Mouse (Mus musculus): ENCODE results near the gene Cspg4. TPM values are rescaled to one million over a fixed set of nuclear protein-coding genes. Genes with fewer than 3 reads are reported as not detected.

The Cspg4 gene
- polyA plus RNA-seq, 1 experiment from 2014 or later: 0.08 TPM

GRCm38 (mm10) chr9:56862863-56863262 lies 2.0 kb upstream of the Cspg4 start:
- in situ Hi-C loops (cut with MboI; ENCODE audit: low pct_unique_long_range_greater_than_20kb): no loop called here
- no peak for TF ChIP-seq CTCF (IDR thresholded peaks at IDR 0.05)
- ChIA-PET POLR2A (no interaction called here), CTCF (interaction anchor here (1.0 to 2.3 kb wide), 3 partner anchors 10 to 20 kb away, joined by 3 to 5 read pairs (median 4); no protein-coding TSS in a partner anchor)
- peak; percentile 75 for DNase-seq (ENCODE audit: low read depth, low spot score)
- no peaks in the 10 kb centered on the region for H3K27me3 ChIP-seq
- ATAC-seq: peak; percentile 14

GRCm38 (mm10) chr9:56864216-56864729 lies 560 bp upstream of the Cspg4 start, which contains the start of gene Odf3l1:
Gene Odf3l1, minus strand, starts transcription at chr9:56864679.
- in situ Hi-C loops (cut with MboI; ENCODE audit: low pct_unique_long_range_greater_than_20kb): no loop called here
- H3K27me3 ChIP-seq: no peaks in the 10 kb centered on the region
- TF ChIP-seq CTCF (IDR thresholded peaks at IDR 0.05): no peak
- DNase-seq (ENCODE audit: low read depth, low spot score) (no peak), ATAC-seq (no peak)
- CTCF ChIA-PET: interaction anchor here (1.1 to 2.3 kb wide), 2 partner anchors 9 to 180 kb away, joined by 3 to 5 read pairs; no protein-coding TSS in a partner anchor
- POLR2A ChIA-PET: no interaction called here

GRCm38 (mm10) chr9:56865673-56866400 lies 1.0 kb downstream of the Cspg4 start:
- no peaks in the 10 kb centered on the region for H3K27me3 ChIP-seq
- TF ChIP-seq CTCF (IDR thresholded peaks at IDR 0.05): no peak
- ChIA-PET POLR2A (no interaction called here), CTCF (no interaction called here)
- no peak for ATAC-seq
- in situ Hi-C loops (cut with MboI; ENCODE audit: low pct_unique_long_range_greater_than_20kb): no loop called here
- no peak for DNase-seq (ENCODE audit: low read depth, low spot score)

GRCm38 (mm10) chr9:56866430-56866829 lies 1.6 kb downstream of the Cspg4 start:
- in situ Hi-C loops (cut with MboI; ENCODE audit: low pct_unique_long_range_greater_than_20kb): no loop called here
- ATAC-seq (no peak), DNase-seq (ENCODE audit: low read depth, low spot score) (no peak)
- H3K27me3 ChIP-seq: no peaks in the 10 kb centered on the region
- no peak for TF ChIP-seq CTCF (IDR thresholded peaks at IDR 0.05)
- ChIA-PET CTCF (no interaction called here), POLR2A (no interaction called here)

GRCm38 (mm10) chr9:56868292-56868691 lies 3.5 kb downstream of the Cspg4 start:
- H3K27me3 ChIP-seq: no peaks in the 10 kb centered on the region
- TF ChIP-seq CTCF (IDR thresholded peaks at IDR 0.05): no peak
- DNase-seq (ENCODE audit: low read depth, low spot score): no peak
- in situ Hi-C loops (cut with MboI; ENCODE audit: low pct_unique_long_range_greater_than_20kb): no loop called here
- POLR2A ChIA-PET: no interaction called here
- no peak for ATAC-seq
- CTCF ChIA-PET: no interaction called here

- H3K27me3 ChIP-seq: no peaks in the 10 kb centered on the region
- ChIA-PET POLR2A (no interaction called here), CTCF (no interaction called here)
- in situ Hi-C loops (cut with MboI; ENCODE audit: low pct_unique_long_range_greater_than_20kb): no loop called here
- no peak for ATAC-seq
- no peak for TF ChIP-seq CTCF (IDR thresholded peaks at IDR 0.05)
- no peak for DNase-seq (ENCODE audit: low read depth, low spot score)
Measured at GRCm38 (mm10) chr9:56869552-56869951, 4.7 kb downstream of the Cspg4 start.

- TF ChIP-seq CTCF (IDR thresholded peaks at IDR 0.05): no peak
- ATAC-seq: peak; percentile 71
- no peak for DNase-seq (ENCODE audit: low read depth, low spot score)
- in situ Hi-C loops (cut with MboI; ENCODE audit: low pct_unique_long_range_greater_than_20kb): no loop called here
- ChIA-PET CTCF (interaction anchor here (1.1 kb wide), 1 partner anchor 27 kb away, joined by 3 read pairs; no protein-coding TSS in a partner anchor), POLR2A (interaction anchor here (1.0 kb wide), 1 partner anchor 21 kb away, joined by 3 read pairs; no protein-coding TSS in a partner anchor)
- H3K27me3 ChIP-seq: no peaks in the 10 kb centered on the region
Measured at GRCm38 (mm10) chr9:56870778-56871177, 5.9 kb downstream of the Cspg4 start.

GRCm38 (mm10) chr9:56871191-56871590 lies 6.4 kb downstream of the Cspg4 start:
- peak; percentile 33 for ATAC-seq

GRCm38 (mm10) chr9:56872105-56872903 lies 7.5 kb downstream of the Cspg4 start:
- ATAC-seq: no peak
- in situ Hi-C loops (cut with MboI; ENCODE audit: low pct_unique_long_range_greater_than_20kb): no loop called here
- H3K27me3 ChIP-seq: no peaks in the 10 kb centered on the region
- ChIA-PET POLR2A (no interaction called here), CTCF (interaction anchor here (1.0 to 1.6 kb wide), 5 partner anchors 9 to 29 kb away, joined by 3 to 5 read pairs (median 3); no protein-coding TSS in a partner anchor)
- TF ChIP-seq CTCF (IDR thresholded peaks at IDR 0.05): no peak
- DNase-seq (ENCODE audit: low read depth, low spot score): no peak

More at GRCm38 (mm10) chr9:56871191-56871590, 6.4 kb downstream of the Cspg4 start:
- no peaks in the 10 kb centered on the region for H3K27me3 ChIP-seq
- in situ Hi-C loops (cut with MboI; ENCODE audit: low pct_unique_long_range_greater_than_20kb): no loop called here
- POLR2A ChIA-PET: no interaction called here
- TF ChIP-seq CTCF (IDR thresholded peaks at IDR 0.05): no peak
- no peak for DNase-seq (ENCODE audit: low read depth, low spot score)
- CTCF ChIA-PET: interaction anchor here (1.1 kb wide), 1 partner anchor 28 kb away, joined by 3 read pairs; no protein-coding TSS in a partner anchor

- ATAC-seq (no peak), DNase-seq (ENCODE audit: low read depth, low spot score) (no peak)
- H3K27me3 ChIP-seq: no peaks in the 10 kb centered on the region
- no peak for TF ChIP-seq CTCF (IDR thresholded peaks at IDR 0.05)
- in situ Hi-C loops (cut with MboI; ENCODE audit: low pct_unique_long_range_greater_than_20kb): no loop called here
- ChIA-PET CTCF (interaction anchor here (1.0 to 1.6 kb wide), 4 partner anchors 10 to 29 kb away, joined by 3 to 5 read pairs (median 4); no protein-coding TSS in a partner anchor), POLR2A (no interaction called here)
Measured at GRCm38 (mm10) chr9:56873097-56873496, 8.3 kb downstream of the Cspg4 start.

Data from Patski (cell line).